Mouse (Mus musculus) heart, postnatal 4 days (tissue): ENCODE results near the gene Slc39a11. TPM values are rescaled to one million over a fixed set of nuclear protein-coding genes. Genes with fewer than 3 reads are reported as not detected.
A peak's percentile ranks its signal among the peaks of the same experiment; 100 is the strongest.
"Not testable (repeated sequence)": the region's sequence is repeated elsewhere in the genome, so short reads cannot be mapped to it uniquely, and the experiment has no call there.

ENCODE experiments used
- DNase-seq: peaks from one replicate; pipeline ENCODE4 v3.0.0; 2021
- total RNA-seq, 2 experiments: library from RNA; stranded (reverse); gene quantifications; 2 replicates each; pipeline ENCODE4 v1.2.3; 2021

The Slc39a11 gene
- total RNA-seq, 2 experiments from 2014 or later, result 8.2 to 9.5 TPM

GRCm38 (mm10) chr11:113588936-113589335, 60.9 kb downstream of the Slc39a11 start:
- no peak for DNase-seq

GRCm38 (mm10) chr11:113586423-113586822, 63.5 kb downstream of the Slc39a11 start:
- no peak for DNase-seq

DNA sequence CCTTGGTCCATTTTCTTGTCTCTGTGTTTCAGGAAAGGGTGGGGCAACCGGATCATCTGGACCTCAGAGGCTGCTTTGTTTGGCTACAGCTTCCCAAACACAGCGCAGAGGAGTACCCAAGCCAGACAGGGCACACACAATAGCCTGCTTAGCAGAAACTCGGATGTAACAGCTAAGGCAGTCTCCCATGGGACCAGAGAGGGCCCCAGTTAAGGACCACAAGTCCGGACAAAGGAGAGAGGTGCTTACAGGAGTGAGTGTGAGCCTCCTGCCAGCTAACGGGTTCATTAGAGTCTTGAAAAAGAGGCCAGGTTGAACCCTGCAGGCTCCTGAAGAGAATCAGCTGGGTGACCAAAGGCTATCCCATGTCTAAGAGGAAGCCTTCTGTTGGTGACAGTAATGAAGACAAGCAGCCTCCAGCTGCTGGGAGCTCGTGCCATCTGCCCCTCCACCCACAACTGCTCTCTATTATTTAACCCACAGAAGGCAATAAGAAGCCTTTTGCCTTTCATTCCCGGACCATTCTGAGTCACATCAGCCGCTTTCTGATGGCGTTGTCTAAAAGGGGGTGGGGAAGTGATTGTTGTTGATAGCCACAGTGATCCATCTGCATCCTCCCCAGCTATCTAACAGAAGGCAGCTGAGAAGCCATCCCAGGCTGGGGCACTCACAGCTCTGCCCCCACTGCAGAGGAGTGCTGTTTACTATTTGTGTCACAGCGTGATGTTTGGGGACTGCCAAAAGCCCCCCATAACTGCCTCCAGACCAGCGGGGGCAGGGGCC, 65.8 kb downstream of the Slc39a11 start:
- no peak for DNase-seq

DNA sequence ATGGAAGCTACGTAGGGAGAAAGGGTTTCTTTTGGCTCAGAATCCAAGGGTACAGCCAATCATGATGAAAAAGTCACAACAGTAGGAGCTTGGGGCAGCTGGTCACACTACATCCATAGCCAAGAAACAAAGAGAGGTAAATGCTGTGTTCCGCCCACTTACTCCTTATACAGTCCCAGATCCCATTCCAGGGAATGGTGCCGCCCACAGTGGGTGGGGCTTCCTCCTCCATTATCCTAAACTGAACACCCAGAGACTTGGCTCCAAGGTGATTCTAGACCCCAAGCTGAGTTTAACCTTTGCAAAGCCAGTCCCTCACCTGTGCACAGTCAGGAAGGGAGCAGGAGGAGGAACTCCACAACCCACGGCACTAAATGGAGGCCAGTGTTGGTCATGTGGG, 72.7 kb downstream of the Slc39a11 start:
- DNase-seq, result no peak

DNA sequence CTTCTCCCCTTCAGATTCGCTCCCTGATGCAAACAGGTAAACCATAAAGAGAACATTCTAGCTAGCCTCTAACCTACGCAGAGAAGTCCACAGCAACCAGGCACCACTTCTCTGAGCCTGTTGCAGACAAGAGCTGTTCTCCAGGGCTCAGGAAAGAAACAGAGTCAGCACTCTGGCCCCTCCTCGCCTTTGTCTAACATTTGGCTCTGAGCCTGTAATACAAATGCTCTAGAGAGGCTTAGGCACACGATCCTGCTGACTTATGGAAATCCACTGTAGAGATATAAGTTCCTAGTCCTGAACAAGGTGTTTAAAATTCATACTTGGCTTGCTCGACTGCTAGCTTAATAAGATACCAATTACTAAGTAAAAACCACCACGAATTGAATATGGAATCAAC, 77.2 kb downstream of the Slc39a11 start:
- no peak for DNase-seq

GRCm38 (mm10) chr11:113571616-113572015, 78.3 kb downstream of the Slc39a11 start:
- DNase-seq, result no peak

GRCm38 (mm10) chr11:113568999-113569398, 80.9 kb downstream of the Slc39a11 start:
- no peak for DNase-seq

DNA sequence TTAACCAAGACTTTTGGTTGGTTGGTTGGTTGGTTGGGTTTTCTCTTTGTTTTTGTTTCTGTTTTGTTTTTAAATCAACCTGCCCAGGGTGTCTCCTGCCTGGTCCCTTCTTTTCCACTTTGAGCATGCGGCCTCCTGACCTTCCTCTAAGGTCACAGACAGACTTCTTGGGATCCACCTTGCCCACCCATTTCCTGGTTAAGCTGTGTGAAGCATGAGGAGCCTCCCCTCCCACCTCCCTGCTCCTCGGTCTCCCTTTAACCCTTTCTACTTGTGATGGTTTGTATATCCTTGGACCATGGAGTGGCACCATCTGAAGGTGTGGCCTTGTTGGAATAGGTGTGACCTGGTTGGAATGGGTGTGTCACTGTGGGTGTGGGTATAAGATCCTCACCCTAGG, 82.0 kb downstream of the Slc39a11 start:
- DNase-seq, result not testable (repeated sequence)

DNA sequence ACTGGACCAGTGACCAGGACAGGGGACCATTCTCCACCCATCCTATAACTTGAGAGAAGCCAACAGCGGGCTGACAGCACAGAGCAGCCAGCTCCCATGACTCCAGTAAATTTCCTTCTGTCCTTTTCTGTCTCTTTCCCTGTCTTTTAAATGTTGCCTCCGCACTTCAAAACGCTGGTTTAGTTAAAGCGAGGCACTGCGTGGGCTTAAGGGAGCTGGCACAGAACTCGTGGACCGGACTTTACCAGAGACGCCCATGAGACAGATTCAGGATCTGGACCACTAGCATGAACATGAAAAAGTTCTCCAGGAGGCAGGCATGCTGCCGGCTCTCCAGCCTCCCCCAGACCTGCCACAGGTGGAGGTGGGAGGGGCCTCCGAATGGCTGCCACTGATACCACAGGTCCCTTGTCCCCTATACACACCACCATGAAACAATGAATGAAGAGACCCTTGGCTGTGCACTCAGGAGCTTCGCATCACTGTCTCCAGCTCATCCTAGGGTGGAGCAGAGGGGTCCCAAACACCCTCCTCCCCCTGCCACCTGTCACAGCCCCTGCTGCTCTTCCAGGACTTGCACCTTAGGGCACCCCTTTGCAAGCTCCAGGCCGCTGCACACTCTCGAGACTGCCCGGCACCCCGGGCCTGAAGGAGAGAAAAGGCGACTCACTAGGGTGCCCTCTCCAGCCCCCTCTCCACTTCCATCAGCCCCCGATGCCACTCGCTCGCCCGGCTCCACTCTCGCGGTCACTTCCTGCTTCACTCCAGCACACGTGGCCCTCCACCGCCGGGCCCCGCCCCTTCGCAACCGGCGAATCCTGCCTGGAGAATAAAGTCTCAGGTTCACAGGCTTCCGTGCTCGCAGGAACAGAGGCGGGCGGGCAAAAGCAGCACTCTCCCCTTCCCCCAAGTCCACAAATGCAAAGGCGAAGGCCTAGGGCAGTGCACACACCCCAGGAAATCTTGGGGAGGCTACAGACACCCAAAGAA, 84.6 kb downstream of the Slc39a11 start:
- peak; percentile 84 for DNase-seq

GRCm38 (mm10) chr11:113562326-113562725, 87.6 kb downstream of the Slc39a11 start:
- no peak for DNase-seq

DNA sequence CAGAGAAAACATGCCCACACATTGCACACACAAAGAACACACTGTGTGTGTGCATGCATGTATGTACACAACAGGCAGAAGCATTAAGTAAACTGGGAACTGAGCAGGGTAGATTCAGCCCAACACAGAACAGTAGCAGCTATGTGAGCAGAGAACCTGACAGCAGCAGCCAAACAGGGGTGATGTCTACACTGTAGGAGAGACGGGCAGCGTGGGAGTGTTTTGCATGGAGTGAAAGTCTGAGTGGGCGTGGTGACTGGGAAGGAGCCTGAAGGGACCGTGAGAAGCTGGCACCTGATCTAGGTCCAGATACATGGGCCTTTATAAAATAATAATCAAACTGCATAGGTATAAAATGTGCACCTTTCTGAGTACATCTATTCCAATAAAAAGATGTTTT, 89.7 kb downstream of the Slc39a11 start:
- DNase-seq, result no peak

DNA sequence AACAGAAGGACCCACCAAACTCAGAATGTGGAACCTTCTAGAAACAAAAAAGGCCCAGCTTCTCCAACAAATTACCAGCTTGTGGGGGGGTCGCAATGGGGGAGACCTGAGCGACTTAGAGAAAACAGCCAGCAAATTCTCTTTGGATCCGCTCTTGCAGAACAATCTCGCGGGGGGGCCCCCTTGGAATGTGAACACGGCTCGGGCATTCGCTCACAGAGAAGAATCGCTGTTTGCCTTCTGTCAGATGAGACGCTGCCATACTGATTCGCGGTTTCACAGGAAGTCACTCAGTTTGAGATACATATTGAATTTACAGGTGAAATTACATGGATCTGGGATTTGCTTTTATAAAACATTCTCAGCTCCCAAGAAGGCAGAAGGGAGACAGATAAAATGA, 91.4 kb downstream of the Slc39a11 start:
- no peak for DNase-seq

DNA sequence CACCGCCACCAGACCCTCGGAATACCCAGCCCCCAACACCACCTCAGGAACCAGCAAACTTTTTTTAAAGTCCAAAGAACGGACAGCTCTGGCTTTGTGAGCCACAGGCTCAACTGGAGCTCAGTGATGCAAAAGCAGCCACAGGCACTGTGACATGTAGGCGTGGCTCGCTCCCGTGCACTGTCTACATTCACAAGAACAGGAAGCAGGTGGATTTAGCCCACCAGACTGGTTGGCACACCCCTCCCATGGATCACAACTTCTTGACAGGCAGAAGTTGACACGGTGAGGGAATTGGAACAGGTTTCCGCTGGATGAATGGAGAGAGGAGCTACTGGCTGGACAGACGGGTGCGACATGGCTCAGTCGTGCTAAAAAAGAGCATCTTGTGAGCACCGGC, 93.7 kb downstream of the Slc39a11 start:
- no peak for DNase-seq

DNA sequence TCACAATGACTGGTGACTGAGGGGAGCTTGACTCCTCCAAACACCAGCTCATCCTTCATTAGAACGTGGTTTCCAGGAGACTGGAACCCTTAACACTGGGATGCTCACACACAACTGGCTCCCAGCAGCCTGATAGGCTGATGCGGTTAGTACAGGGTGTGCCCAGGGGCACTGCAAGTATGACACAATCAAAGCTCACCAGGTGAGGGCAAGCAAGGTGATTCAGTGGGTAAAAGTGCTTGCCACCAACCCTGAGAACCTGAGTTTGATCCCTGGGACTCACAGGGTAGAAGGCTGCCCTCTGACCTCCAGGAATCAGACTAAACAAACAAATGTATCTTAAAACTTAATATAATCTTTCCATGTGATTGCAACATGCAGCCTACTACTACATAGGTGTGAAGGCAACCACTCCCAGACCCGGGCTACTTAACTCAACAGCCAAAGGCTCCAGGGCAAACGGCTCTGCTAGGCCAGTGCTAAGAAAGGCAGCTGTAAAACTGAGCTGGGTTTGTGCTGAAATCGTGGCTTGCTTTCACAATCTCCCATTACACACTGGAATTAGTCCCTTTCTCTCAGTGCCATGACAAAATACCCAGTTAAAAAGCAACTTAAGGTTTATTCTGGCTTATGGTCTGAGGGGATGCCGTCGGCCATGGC, 95.0 kb downstream of the Slc39a11 start:
- DNase-seq, result no peak

DNA sequence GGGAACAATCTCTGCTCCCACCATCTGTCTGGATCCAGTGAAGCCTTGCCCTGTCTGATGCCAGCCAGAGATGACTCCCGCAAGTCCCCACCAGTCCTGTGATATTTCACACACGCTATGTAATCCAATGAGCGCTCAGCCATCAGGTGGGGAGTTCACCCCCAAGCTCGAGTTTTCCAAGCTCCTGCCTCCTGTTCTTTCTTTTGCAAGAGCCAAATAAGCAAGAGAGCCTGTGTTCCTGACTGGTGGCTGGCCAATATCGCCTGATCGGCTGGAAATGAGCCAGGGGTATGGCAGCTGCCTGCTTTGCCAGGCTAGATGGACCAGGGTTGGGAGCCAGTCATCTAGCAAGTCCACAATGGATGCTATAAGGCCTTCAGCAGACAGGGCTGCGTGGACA, 95.7 kb downstream of the Slc39a11 start:
- DNase-seq, result no peak

DNA sequence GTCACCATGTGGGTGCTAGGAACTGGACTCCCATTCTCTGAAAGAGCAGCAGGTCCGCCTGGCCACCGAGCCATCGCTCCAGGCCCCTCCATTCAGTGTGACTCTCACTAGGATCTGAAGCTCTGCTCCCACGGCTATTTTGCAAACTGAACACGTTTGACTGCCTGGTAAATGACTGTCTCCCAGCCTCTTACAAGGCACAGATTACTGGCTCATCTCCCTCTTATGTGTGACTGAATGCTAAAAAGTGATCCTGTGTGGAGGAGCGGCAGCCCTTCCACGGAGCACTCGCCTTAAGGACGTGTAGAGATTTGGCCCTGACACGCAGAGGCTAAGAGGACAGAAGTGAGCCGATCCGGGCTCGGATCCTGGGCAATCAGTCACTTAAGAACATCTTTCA, 96.3 kb downstream of the Slc39a11 start:
- no peak for DNase-seq

DNA sequence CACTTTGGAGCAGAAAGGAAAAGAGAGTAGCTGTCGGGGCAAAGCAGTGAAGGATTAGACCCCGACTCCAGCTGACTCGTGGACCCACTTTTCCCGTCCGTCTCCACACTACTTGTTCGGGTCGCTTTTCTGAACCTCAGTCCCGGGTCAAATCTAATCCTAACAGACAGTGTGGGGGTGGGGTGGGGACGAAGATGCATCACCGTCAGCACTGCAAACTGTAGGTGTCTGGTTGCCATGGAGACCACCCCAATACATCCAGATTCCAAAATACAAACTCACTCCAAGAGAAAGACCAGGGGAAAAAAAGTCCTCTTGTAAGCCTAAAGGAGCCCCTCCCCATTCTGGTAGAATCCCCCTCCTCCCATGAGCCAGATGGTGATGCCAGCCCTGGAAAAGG, 97.3 kb downstream of the Slc39a11 start:
- DNase-seq, result no peak

DNA sequence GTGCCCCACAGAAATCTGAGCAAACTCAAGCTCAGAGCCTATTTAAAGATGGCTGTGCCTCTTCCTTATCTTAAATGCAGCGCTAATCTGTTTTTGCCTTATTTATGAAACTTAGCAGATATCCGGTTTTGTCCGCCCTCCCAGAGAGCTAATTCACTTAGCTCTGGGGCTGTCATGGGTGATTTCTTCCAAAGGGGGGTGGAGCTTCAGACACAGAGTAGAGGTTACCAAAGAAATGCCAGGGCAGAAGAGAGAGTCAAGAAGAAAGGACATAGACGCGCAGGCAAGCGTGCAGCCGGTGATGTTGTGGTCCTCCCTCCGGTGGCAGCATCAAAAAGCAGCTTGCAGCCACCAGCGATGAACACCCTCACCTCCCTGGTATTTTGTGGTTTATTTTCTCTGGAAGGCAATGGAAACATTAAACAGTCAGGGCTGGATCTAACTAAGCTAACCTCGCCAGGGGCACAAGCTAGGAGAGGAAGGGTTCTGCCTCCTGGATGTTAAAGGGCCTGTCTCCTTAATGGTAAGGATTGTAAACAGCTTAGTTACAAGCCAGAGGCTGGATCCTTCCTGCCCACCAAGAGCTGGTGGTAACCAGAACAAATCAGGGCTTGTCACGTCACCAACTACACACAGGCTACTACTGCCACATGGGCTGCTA, 103.5 kb downstream of the Slc39a11 start:
- DNase-seq, result no peak

- no peak for DNase-seq
Observed at GRCm38 (mm10) chr11:113544017-113544640, 105.8 kb downstream of the Slc39a11 start.

DNA sequence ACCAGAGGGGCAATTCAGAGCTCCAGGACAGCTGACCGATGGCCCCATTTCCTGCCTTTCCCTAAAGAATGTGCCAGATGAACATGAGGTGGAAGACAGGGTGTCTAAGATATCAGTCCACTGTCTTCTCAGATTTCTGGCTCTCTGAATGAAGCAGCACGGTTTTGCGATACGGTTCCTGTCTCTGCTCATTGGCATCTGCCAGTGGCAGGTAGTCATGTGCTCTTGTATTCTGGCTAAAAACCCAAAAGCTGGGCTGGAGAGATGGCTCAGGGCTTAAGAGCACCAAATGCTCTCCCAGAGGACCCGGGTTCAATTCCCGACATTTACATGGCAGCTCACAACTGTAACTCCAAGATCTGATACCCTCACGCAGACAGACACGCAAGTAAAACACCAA, 108.8 kb downstream of the Slc39a11 start:
- no peak for DNase-seq

- DNase-seq, result peak; percentile 89
Observed at GRCm38 (mm10) chr11:113539502-113540209, 110.2 kb downstream of the Slc39a11 start.
